Mouse (Mus musculus) stomach, postnatal 0 days (tissue): ENCODE data around the gene Gnai1. TPM values are rescaled to one million over a fixed set of nuclear protein-coding genes. Genes with fewer than 3 reads are reported as not detected.

Source experiments
- ATAC-seq: fragments of 200-750 bp; cut with Nextera tagmentation; 2 replicates; pipeline ENCODE4 v1.8.0; 2017; ENCODE audit not compliant: low FRiP score, low TSS enrichment
- DNase-seq: peaks from one replicate; pipeline ENCODE4 v3.0.0-alpha.2; 2016; ENCODE audit warnings: low spot score
- H3K27ac ChIP-seq: fragments of 300-500 bp; sonication (generic); replicated peaks from 2 replicates; pipeline ENCODE4 v1.5.1; 2014; ENCODE audit warnings: mild to moderate bottlenecking, control low read depth
- H3K27me3 ChIP-seq: fragments of 300-500 bp; sonication (generic); 2 replicates; pipeline ENCODE4 v1.6.1; 2014; ENCODE audit warnings: low read length; ENCODE audit not compliant: control insufficient read depth, insufficient read depth
- H3K36me3 ChIP-seq: fragments of 300-500 bp; sonication (generic); 2 replicates; pipeline ENCODE4 v1.6.1; 2014; ENCODE audit warnings: low read length, mixed read lengths; ENCODE audit not compliant: control insufficient read depth, insufficient read depth
- H3K4me1 ChIP-seq: fragments of 300-500 bp; sonication (generic); replicated peaks from 2 replicates; pipeline ENCODE4 v1.6.1; 2014; ENCODE audit warnings: antibody characterized with exemption; ENCODE audit not compliant: control insufficient read depth, insufficient read depth
- H3K4me2 ChIP-seq: fragments of 300-500 bp; sonication (generic); replicated peaks from 2 replicates; pipeline ENCODE4 v1.6.1; 2014; ENCODE audit warnings: low read depth, mild to moderate bottlenecking, control low read depth, moderate library complexity
- H3K4me3 ChIP-seq: fragments of 300-500 bp; sonication (generic); 2 replicates; pipeline ENCODE4 v1.5.1; 2014; ENCODE audit warnings: low read depth, low read length, control low read depth
- H3K9ac ChIP-seq: fragments of 300-500 bp; sonication (generic); 2 replicates; pipeline ENCODE4 v1.6.1; 2014; ENCODE audit warnings: mild to moderate bottlenecking, low read length, control low read depth, mixed read lengths
- H3K9me3 ChIP-seq: fragments of 300-500 bp; sonication (generic); 2 replicates; pipeline ENCODE4 v1.6.1; 2016; ENCODE audit warnings: low read length; ENCODE audit not compliant: control insufficient read depth
- CTCF ChIP-seq: IDR thresholded peaks from 2 replicates; pipeline ENCODE4 v1.5.1; 2016; ENCODE audit warnings: antibody characterized with exemption, low read depth, mild to moderate bottlenecking, moderate library complexity
- EP300 ChIP-seq: optimal IDR thresholded peaks from 2 replicates; pipeline ENCODE3; 2016; ENCODE audit warnings: antibody characterized with exemption
- WGBS: fragments of 180-500 bp; shearing (Covaris S2); extraction: QIAGEN DNeasy Blood & Tissue Kit; methylation state at CpG from one replicate; pipeline ENCODE4 v1.1.7; 2014; 5-methylcytosine and 5-hydroxymethylcytosine counted together
- polyA plus RNA-seq: library from polyadenylated mRNA; unstranded; fragments of >200 nt; fragmentation: Nextera tagmentation; extraction: Ambion mirVana; gene quantifications from 2 replicates; pipeline ENCODE4 v1.2.1, GENCODE M21; 2015

Gene Gnai1
- polyA plus RNA-seq = 18.1 and 19.1 TPM in 2 replicates

DNA sequence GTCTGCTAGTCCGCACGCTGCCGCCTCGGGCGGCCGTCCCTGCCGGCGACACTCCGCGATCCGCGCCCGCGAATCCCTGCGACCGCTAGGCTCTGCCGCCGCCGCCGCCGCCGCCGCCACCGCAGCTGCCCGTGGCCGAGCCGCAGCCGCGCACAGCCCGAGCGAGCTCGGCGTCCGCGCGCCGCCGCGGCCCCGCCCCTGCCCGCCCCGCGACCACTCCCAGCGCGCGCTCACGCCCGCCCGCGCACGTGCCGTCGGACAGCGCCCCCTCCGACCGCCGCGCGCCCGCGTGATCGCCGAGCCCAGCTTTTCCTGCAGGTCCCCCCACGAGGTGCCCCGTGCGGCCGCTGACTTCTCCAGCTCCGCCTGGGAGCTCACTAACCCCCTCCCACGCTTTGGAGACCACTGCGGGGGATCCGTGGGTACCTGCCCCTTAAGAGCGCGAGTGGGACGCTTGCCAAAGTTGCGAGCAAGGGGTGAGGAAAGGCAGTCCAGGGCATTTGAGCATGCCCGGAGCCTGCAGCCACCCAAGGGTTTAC lies at the start of gene Gnai1:
Gene Gnai1, minus strand, starts transcription at position 75 of the 539 bp plus-strand sequence.
- Histone ChIP-seq H3K36me3 (no peaks in the 10 kb centered on the region), H3K9ac (peak within 1 kb of the TSS; percentile 73), H3K27me3 (no peaks in the 10 kb centered on the region), H3K4me2 (peak within 1 kb of the TSS; percentile 96), H3K4me3 (peak within 1 kb of the TSS; percentile 87), H3K4me1 (no peaks in the 10 kb centered on the region; the same call in 1 of the 2 replicates), H3K27ac (peak within 1 kb of the TSS; percentile 61), H3K9me3 (no peaks in the 10 kb centered on the region)
- peak; percentile 62 for TF ChIP-seq CTCF
- no peak for TF ChIP-seq EP300
- 0% methylated on average over 41 of the region's 76 CpGs for WGBS
- peak; percentile 87 for DNase-seq
- peak; percentile 96 for ATAC-seq

DNA sequence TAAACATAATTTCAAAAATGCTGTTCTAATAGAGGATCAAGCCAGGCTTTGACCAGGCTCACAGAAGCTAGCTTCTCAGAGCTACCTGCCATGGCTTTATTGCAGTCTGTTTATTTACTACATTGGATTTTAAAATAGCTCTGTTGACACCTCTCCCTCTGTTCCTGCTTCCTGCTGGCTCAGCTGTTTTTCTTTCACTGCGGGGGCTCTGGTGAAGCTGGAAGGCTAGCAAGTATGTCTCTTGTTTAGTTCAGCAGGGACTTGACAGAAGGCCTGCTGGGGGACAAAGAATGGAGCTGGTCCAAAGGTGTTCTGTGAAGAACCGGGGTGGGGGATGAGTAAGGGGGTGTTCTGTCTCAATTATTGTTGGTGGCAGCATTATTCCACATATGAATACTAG lies 7.7 kb upstream of the Gnai1 start:
- ATAC-seq (no peak), DNase-seq (no peak)
- Histone ChIP-seq H3K9me3 (no peaks in the 10 kb centered on the region), H3K36me3 (no peaks in the 10 kb centered on the region), H3K4me3 (no peak overlapping the region), H3K27ac (no peak overlapping the region), H3K4me2 (no peak overlapping the region), H3K4me1 (no peaks in the 10 kb centered on the region), H3K27me3 (no peaks in the 10 kb centered on the region), H3K9ac (no peak overlapping the region)
- WGBS = 6% methylated on average over 2 of the region's 2 CpGs
- TF ChIP-seq EP300 (no peak), CTCF (no peak)

DNA sequence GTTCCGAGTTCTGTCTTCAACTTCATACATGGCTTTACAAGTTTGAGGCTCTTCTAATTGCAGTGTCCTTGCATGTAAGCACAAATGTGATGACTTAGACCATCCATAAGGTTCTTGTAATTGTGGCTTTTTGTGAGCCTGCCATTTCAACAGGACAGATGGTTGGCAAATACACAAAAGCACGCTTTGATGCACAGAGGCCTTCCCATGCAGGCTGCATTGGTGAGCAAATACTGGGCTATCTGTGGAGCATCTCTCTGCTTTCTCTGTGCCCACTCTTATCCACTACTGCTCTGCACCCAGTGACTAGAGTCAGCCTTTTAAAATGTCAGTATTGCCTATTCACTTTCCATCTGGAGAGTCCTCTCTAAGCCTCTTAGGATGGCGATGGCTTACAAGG lies 5.3 kb upstream of the Gnai1 start:
- no peak overlapping the region for H3K27ac ChIP-seq
- no peak overlapping the region for H3K9ac ChIP-seq
- H3K4me1 ChIP-seq = no peaks in the 10 kb centered on the region
- WGBS = 93% methylated on average over 3 of the region's 3 CpGs
- no peaks in the 10 kb centered on the region for H3K36me3 ChIP-seq
- no peak for ATAC-seq
- DNase-seq = no peak
- no peaks in the 10 kb centered on the region for H3K9me3 ChIP-seq
- no peak for TF ChIP-seq CTCF
- TF ChIP-seq EP300 = no peak
- H3K4me3 ChIP-seq = no peak overlapping the region
- H3K4me2 ChIP-seq = no peak overlapping the region
- H3K27me3 ChIP-seq = no peaks in the 10 kb centered on the region

DNA sequence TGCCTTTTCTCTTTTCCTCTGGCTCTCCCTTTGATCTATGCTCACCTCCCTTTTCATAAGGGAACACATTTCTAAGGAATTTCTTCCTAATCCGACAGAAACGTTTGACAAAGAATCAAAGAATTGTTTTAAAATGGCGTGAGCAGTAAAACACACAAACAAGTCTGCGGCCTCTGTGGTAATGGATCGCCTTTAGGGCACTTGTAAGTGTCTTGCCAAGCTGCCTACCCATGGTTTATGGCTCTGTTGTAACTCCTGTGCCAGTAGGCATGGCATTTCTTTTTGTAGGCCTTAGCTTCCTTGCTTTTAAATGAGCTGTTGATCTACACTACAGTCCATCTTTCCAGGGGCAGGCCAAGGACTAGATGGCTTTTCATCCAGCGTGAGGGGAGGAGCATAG lies 801 bp upstream of the Gnai1 start:
- H3K27ac ChIP-seq = no peak overlapping the region

DNA sequence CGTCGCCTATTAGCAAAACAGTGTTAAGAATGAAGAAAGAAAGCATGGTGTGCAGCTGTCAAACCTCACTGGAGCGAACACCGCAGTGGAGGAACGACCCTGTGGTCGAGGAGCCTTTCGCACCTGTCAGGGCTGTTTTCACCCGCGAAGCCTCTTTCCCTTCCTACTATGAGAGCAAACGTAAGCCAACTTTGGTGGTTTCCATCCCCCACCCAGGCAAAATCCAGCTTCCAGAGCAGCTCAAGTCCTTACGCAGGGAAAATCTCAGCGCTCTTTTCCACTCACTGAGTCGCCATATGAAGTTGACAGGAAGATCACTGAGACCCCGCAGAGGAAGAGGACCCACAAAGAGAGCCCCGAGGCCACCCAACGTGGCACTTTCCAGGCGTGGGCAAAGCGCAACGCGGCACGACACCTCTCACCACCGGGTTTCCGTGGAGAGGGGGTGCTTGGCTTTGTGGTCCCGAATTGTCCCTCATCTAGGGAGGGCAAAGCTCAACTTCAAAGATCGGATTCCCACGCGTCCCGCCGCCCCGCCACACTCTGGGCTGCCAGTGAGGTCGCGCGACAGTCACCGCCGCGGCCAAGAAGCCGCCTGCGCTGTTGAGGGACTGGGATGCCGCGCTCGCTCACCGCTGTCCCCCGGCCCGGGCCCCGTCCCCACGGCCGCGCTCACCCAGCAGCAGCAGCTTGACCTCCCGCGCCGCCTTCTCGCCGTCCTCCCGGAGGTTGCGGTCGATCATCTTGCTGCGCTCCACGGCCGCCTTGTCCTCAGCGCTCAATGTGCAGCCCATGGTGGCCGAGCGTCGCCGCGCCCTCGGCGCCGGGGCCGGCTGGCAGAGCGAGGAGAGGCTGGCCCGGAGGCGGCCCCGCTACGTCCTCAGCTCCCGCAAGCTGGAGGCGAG lies 527 bp downstream of the Gnai1 start:
- Histone ChIP-seq H3K4me2 (peak overlapping the region; percentile 96), H3K9me3 (no peaks in the 10 kb centered on the region), H3K4me1 (no peaks in the 10 kb centered on the region; the same call in 1 of the 2 replicates), H3K27ac (peak overlapping the region; percentile 61), H3K36me3 (no peaks in the 10 kb centered on the region), H3K9ac (peak overlapping the region; percentile 73), H3K4me3 (peak overlapping the region; percentile 87), H3K27me3 (no peaks in the 10 kb centered on the region)
- under 1% methylated on average over 71 of the region's 76 CpGs for WGBS
- ATAC-seq (peak; percentile 79), DNase-seq (peak; percentile 45)
- no peak for TF ChIP-seq CTCF
- TF ChIP-seq EP300 = no peak

More for the DNA sequence above, 801 bp upstream of the Gnai1 start:
- no peaks in the 10 kb centered on the region for H3K27me3 ChIP-seq
- peak overlapping the region; percentile 87 for H3K4me3 ChIP-seq
- ATAC-seq = no peak
- WGBS = 42% methylated on average over 6 of the region's 6 CpGs
- no peaks in the 10 kb centered on the region for H3K36me3 ChIP-seq
- no peak overlapping the region; the same call in 1 of the 2 replicates for H3K9ac ChIP-seq
- DNase-seq = no peak
- no peaks in the 10 kb centered on the region for H3K9me3 ChIP-seq
- TF ChIP-seq CTCF (no peak), EP300 (no peak)
- H3K4me2 ChIP-seq = peak overlapping the region; percentile 96
- no peaks in the 10 kb centered on the region; the same call in 1 of the 2 replicates for H3K4me1 ChIP-seq

DNA sequence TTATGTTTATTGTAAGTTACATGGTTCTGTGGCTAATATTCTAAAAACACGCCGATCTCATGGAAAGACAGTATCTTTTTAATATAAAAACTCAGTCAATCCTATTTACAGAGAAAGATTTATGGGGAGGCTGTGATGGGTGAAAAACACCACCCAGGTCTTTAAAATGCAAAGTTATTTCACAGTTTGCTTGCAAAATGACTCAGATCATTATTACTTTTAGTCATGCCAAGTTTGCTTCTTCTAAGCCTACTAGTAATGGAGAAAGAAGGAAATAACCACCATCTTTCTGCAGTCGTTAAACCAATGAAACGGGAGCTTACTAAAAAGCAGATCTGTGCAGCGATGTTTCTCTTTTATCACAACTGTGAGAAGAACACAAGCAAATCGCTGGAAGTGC lies 1.4 kb downstream of the Gnai1 start:
- H3K9ac ChIP-seq = no peak overlapping the region
- WGBS = 18% methylated on average over 6 of the region's 6 CpGs
- H3K36me3 ChIP-seq = no peaks in the 10 kb centered on the region
- ATAC-seq (no peak), DNase-seq (no peak)
- TF ChIP-seq EP300 (no peak), CTCF (no peak)
- H3K4me3 ChIP-seq = peak overlapping the region; percentile 87
- H3K4me2 ChIP-seq = peak overlapping the region; percentile 96
- no peaks in the 10 kb centered on the region for H3K27me3 ChIP-seq
- H3K27ac ChIP-seq = no peak overlapping the region
- no peaks in the 10 kb centered on the region for H3K9me3 ChIP-seq
- no peaks in the 10 kb centered on the region; the same call in 1 of the 2 replicates for H3K4me1 ChIP-seq
